Mouse (Mus musculus) embryonic fibroblast, embryonic 13.5 days (primary cell): ENCODE data around the gene Lpar3.

ENCODE experiments used
- CTCF ChIP-seq: IDR thresholded peaks from 2 replicates; pipeline ENCODE4 v1.5.1; 2011; ENCODE audit warnings: mild to moderate bottlenecking, control low read depth, low read length, moderate library complexity, borderline replicate concordance; ENCODE audit not compliant: insufficient read depth
- POLR2A ChIP-seq: IDR thresholded peaks from 2 replicates; pipeline ENCODE4 v1.6.1; 2011; ENCODE audit warnings: low read depth, mild to moderate bottlenecking, control low read depth, low read length, moderate library complexity

DNA sequence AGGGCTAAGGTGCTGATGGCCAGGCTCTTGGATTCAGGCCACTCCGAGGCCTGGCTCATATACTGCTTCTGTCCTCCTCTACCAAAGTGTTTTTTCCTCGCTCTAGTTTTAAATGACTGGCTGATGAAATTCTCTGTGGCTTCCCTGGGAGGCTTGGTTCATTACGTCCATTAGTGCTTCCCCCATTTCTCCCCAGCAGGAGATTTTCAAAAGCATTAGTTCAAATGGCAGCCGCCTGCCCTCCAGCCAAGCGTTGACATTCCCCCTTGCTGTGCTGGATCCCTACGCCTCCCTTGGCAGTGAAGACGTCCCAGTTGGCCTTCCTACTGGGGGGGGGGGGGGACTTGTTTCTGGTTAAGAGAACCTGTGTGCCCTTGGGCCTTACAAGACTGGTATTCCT, 113.3 kb downstream of the Lpar3 start:
- TF ChIP-seq POLR2A (no peak), CTCF (no peak)
